Mouse (Mus musculus) adipocyte (in vitro differentiated cells): ENCODE results near the gene Srrm4.
"Not testable (repeated sequence)": the region's sequence is repeated elsewhere in the genome, so short reads cannot be mapped to it uniquely, and the experiment has no call there.

Source experiments
- DNase-seq: peaks from one replicate; pipeline ENCODE4 v3.0.0-alpha.2; 2016; ENCODE audit warnings: low spot score

Srrm4 gene

DNA sequence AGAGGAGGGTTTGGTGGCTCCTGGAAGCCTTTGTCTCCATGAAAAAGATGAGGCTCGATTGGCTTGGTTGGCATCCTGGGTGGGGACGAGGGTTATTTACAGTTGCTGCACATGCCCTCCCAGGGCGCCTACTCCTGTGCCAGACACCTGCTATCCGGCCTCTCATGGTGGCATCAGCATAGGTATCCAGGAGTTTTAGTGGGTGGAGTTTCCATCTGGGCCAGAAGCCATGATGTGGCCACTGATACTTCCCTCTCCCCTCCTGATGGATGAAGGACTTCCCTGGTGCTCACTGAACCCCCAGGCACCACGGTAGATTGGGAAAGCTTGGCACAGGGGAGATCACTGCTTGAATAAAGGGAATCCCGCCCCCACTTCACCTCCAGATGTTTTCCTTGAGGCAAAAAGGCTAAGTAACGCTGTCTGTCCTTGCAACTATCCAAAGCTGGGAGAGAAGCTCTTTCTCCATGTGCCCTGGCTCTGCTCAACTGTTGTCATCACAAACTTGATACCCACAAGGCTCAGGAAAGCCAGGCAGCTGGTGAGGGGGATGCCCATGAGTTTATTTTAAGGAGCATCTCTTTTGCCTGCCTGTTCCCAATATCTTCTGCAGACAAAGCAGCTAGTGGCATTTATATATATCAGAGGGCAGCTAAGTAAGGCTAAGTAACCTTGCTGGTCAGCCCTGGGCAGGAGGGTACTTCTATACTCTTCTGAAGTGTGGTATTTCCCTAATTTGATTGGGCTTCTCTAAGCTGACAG lies 148.7 kb downstream of the Srrm4 start:
- no peak for DNase-seq

- DNase-seq, result no peak
Measured at GRCm38 (mm10) chr5:116440251-116440650, 151.4 kb downstream of the Srrm4 start.

- DNase-seq, result no peak
Measured at GRCm38 (mm10) chr5:116438328-116438727, 153.3 kb downstream of the Srrm4 start.

GRCm38 (mm10) chr5:116436117-116436516 lies 155.5 kb downstream of the Srrm4 start:
- no peak for DNase-seq

DNA sequence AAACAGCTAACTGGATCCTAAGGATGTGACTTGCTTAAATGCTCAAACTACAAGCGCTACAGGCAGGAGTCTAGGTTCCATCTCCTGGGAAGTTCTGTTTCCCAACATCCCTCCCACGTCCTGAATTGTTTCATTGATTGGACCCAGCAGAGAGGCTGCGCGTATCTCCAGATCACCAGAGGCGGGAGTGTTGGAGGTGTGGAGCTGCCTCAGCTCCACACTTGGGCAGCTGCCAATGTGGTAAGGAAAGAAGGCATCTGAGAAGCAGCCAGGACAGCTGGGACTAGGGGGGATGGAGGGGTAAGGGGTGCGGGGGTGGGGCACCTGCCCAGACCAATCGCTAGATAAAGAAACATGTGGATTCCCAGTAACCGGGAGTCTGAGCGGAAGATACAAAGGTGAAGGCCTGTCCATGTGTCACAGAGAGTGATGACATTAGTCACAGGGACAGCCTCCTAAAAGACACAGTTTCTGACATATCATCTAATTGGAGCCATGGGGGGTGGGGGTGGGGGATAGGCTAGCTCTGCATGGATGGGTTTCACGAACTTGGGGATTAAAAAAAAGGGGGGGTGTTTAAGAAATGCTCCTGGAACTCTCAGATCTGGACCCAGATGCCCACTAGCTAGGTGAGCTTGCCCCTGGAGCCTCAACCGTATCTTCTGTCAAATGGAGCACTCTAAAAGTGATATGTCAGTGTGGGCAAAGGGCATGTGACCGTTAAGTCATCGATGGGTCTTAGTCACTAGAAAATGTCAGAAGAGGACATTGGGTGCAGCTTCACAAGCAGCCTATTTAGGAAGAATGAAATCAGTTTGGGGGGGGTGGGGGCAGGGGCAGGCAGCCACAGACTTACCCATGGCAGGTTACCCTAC lies 156.4 kb downstream of the Srrm4 start:
- DNase-seq, result no peak

- no peak for DNase-seq
Measured at GRCm38 (mm10) chr5:116432871-116433270, 158.7 kb downstream of the Srrm4 start.

GRCm38 (mm10) chr5:116426701-116427100 lies 164.9 kb downstream of the Srrm4 start:
- DNase-seq, result no peak

GRCm38 (mm10) chr5:116425709-116426108 lies 165.9 kb downstream of the Srrm4 start:
- not testable (repeated sequence) for DNase-seq

DNA sequence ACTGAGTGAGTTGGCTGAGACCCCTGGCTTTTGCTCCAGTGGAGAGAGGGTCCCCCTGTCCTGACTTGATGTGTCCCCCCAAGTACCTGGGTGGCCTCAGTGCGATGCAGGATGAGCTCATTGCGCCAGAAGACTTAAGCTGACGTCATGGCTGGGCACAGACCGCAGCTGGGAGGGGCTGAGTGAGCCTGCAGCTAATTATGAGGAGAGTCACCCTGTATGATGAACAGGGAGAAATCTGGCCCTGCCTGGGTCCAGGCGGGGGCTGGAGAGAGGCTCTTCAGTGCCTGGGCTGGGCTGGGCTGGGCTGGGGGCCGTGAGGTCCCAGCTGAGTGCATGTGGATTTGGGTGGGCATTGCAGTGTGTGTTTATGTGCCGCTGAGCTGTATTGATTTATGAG lies 166.3 kb downstream of the Srrm4 start:
- DNase-seq, result no peak

DNA sequence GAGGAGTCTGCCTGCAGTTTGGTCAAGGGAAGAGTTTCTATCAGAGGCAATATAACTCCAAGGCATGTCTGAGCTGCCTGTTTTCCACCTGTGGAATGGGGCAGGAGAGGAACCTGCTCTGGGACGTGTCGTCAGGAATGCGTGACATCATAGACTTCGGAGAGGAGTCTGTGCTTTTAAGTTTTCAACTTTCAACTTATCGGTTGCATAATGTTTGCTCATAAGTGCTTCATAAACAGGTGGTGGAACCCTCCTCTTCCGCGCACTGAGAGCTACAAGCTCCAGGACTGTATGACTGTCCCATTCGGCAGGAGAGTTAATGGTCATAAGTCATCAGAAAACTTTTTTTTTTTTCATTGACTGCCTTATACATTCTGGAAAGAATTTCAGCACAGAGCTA lies 167.9 kb downstream of the Srrm4 start:
- no peak for DNase-seq

- peak; percentile 86 for DNase-seq
Measured at GRCm38 (mm10) chr5:116422699-116423201, 168.9 kb downstream of the Srrm4 start, which contains the start of gene Hspb8. TSS of gene Hspb8 (minus strand) at chr5:116422864.

- peak; percentile 40 for DNase-seq
Measured at GRCm38 (mm10) chr5:116421791-116422481, 169.7 kb downstream of the Srrm4 start.

DNA sequence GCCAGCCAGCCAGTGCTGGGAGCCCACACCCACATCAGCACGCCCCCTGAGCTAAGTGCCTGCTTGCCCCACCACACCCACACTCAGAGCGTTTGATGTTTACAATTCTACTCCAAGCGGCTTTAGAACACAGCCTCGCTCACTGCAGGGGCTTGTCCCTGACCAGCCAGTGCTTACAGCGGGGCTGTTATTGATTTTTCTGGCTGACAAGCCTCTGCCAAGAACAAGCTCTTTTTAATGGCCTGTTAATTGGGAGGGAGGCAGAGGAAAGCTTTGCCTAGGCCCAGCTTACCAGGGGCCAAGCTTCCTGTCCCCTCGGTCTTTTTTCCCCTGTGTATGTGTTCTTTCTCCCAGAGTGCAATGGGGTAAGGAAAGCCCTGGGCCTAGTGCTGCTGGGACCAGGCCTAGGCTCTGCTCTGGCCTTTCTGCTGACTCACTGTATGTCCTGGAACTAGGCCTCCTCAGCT lies 170.8 kb downstream of the Srrm4 start:
- peak; percentile 84 for DNase-seq

- peak; percentile 21 for DNase-seq
Measured at GRCm38 (mm10) chr5:116420213-116420612, 171.4 kb downstream of the Srrm4 start.

- DNase-seq, result peak; percentile 85
Measured at GRCm38 (mm10) chr5:116419322-116420045, 172.1 kb downstream of the Srrm4 start.

- no peak for DNase-seq
Measured at GRCm38 (mm10) chr5:116416208-116416607, 175.4 kb downstream of the Srrm4 start.

DNA sequence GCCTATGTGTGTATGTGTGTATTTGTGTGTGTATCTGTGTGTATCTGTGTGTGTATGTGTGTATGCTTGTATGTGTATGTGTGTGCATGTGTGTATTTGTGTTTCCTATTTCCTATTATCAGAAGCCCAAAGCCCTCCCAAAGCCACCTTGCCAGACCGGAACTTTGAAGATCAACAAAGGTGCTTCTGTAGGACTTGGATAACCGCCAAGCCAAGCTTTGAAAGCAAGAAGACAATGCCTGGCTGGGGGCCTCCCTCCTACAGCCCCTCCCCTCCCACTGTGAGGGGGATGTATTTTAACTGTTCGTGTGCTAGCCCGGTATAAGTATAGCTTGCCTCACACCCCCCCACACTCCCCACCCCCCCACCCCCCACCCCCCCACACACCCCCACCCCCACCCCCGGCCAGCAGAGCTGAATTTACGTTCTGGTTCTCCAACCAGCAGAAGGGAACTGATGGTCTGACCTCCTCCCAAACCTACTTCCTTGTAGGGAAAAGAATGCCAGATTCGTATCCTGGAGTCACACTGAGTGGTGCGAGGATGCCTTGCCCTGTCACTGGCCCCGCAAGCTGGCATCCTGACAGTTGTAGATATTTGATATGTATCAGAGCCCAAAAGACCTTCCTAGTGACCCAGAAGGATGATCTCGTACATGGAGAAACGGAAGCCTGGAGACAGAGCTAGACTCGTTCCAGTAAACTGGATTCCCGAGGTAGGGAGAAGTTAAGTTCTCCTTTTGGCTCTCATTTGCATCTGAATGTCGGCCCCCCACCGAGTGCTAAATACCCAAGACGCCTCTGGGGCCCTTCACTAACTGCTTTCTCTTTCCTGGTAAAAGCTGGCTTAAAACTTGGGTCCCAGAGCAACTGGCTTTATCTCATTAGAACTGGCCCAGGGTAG lies 181.7 kb downstream of the Srrm4 start:
- DNase-seq, result no peak

- peak; percentile 49 for DNase-seq
Measured at GRCm38 (mm10) chr5:116408965-116409364, 182.7 kb downstream of the Srrm4 start.

DNA sequence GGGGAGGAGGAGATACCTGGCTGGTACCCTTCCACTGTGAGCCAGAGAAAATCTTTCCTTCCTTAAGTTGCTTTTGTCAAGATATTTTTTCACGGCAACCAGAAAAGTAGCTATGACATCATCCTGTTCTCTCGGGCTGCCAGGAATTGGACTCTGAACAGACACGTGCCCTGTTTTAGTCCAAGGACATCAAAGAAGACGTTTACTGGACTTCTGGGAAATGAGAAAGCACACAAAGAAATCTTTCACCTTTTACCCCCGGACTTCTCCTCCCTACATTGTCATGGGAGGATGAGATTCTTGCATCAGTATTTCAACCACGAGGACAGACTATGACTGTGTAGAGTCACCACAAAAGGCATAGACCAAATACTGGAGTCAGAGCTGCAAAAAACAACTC lies 183.7 kb downstream of the Srrm4 start:
- peak; percentile 39 for DNase-seq

DNA sequence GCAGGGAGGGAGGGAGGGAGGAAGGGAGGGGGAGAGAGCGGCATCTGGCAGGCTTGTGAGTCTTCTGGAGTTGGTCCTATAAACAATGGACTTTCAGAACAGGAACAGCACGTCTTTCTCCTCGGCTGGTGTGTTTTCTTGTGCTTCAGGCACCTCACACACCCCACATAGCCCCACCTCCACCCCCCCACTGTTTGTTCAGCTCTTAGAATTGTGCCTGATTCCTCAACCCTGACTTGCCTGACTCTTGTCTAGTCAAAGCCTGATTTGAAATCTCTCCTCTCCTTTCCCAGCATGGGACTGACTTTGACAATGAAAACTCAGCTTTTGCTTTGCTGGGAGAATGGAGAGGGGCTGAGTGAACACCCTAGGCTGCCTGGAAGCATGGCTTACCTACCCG lies 184.3 kb downstream of the Srrm4 start:
- no peak for DNase-seq
